Comparison of ENCODE assay signal across 23 mouse cellular contexts in the genomic region with DNA sequence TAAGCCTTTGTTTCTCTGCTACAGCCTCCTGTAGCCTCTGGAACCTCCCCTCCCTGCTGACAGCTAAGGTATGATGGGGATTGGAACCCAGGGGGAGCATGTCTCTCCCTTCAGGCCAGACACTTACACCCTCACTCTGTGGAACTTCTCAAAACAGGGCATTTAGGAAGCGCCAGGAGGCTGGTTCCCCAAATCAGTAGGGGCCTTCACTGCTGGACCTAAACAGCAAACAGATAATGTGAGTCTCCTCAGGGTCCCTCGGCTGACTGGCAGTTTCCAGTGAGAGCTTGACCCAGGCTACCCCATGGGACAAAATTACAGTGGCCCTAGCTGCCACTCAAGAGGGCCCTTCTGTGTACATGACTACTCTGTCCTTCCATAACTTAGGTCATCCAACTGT.
"Had no signal": no experiment of that assay in that cellular context is flagged by ENCODE, and none has a peak within 500 bp of the region (broad histone marks: within the 10 kb centered on the region; RNA-seq: fewer than 3 reads in every experiment).

No protein-coding gene starts in this region.

- H3K9ac ChIP-seq: forebrain, postnatal 0 days; heart, embryonic 13.5 days; heart, embryonic 15.5 days; hindbrain, embryonic 12.5 days; hindbrain, embryonic 14.5 days; limb, embryonic 15.5 days; liver, embryonic 12.5 days; liver, embryonic 14.5 days had no signal

- DNase-seq: forebrain, postnatal 0 days; gastrocnemius, postnatal 14 days; gastrocnemius, postnatal 36 days; heart, adult 2 months; heart, postnatal 14 days; heart, postnatal 36 days; kidney, adult 11 months; kidney, adult 2 months; kidney, postnatal 10 days; kidney, postnatal 25 days; kidney, postnatal 4 days had no signal

- H3K4me3 ChIP-seq: heart, adult 2 months; heart, embryonic 13.5 days; heart, embryonic 15.5 days; hindbrain, embryonic 12.5 days; layer of hippocampus, adult 2 months; left cerebral cortex, adult 2 months; limb, embryonic 15.5 days; liver, embryonic 12.5 days had no signal

- ATAC-seq: forebrain, postnatal 0 days; hindbrain, postnatal 0 days; intestine, embryonic 16.5 days; liver, embryonic 12.5 days had no signal

- H3K36me3 ChIP-seq: heart, embryonic 13.5 days; heart, embryonic 15.5 days; hindbrain, embryonic 12.5 days; limb, embryonic 15.5 days; liver, embryonic 12.5 days had no signal

- H3K9me3 ChIP-seq: heart, embryonic 13.5 days; heart, embryonic 15.5 days; limb, embryonic 15.5 days; liver, embryonic 12.5 days had no signal

- H3K4me2 ChIP-seq: heart, embryonic 11.5 days; heart, embryonic 13.5 days; heart, embryonic 15.5 days; hindbrain, embryonic 12.5 days; hindbrain, embryonic 14.5 days; limb, embryonic 15.5 days; liver, embryonic 12.5 days had no signal

- H3K27me3 ChIP-seq: heart, embryonic 15.5 days; limb, embryonic 15.5 days had no signal

- H3K27ac ChIP-seq: heart, embryonic 13.5 days; heart, embryonic 15.5 days; hindbrain, embryonic 12.5 days; hindbrain, embryonic 14.5 days; hindbrain, postnatal 0 days; layer of hippocampus, adult 2 months; left cerebral cortex, adult 2 months; limb, embryonic 15.5 days; liver, embryonic 12.5 days; liver, embryonic 14.5 days had no signal
